Mouse (Mus musculus) ES-Bruce4 (cell line): ENCODE results near the gene Slc2a3. TPM values are rescaled to one million over a fixed set of nuclear protein-coding genes. Genes with fewer than 3 reads are reported as not detected.

Source experiments
- H3K27ac ChIP-seq: 2 replicates; pipeline ENCODE4 v1.5.1; 2012; ENCODE audit warnings: low read length, inconsistent platforms; ENCODE audit not compliant: insufficient read depth
- H3K27me3 ChIP-seq: 2 replicates; pipeline ENCODE4 v1.6.1; 2012; ENCODE audit warnings: mild to moderate bottlenecking, low read length, inconsistent platforms; ENCODE audit not compliant: control insufficient read depth, poor library complexity, insufficient read depth, severe bottlenecking
- H3K36me3 ChIP-seq: 2 replicates; pipeline ENCODE4 v1.6.1; 2012; ENCODE audit warnings: inconsistent platforms, mild to moderate bottlenecking, low read length, moderate library complexity; ENCODE audit not compliant: control insufficient read depth, poor library complexity, insufficient read depth, severe bottlenecking
- H3K4me1 ChIP-seq: one replicate; pipeline ENCODE4 v1.8.1; 2011; ENCODE audit warnings: low read length; ENCODE audit not compliant: control insufficient read depth, insufficient read depth
- H3K4me3 ChIP-seq: 2 replicates; pipeline ENCODE4 v1.5.1; 2011; ENCODE audit warnings: low read depth, mild to moderate bottlenecking, low read length
- H3K9ac ChIP-seq: 2 replicates; pipeline ENCODE4 v1.6.1; 2012; ENCODE audit warnings: low read depth, mild to moderate bottlenecking, inconsistent platforms; ENCODE audit not compliant: poor library complexity, severe bottlenecking
- H3K9me3 ChIP-seq: replicated peaks from 2 replicates; pipeline ENCODE4 v1.6.1; 2012; ENCODE audit warnings: mild to moderate bottlenecking, low read length, inconsistent platforms; ENCODE audit not compliant: control insufficient read depth, poor library complexity, insufficient read depth, severe bottlenecking
- CTCF ChIP-seq: IDR thresholded peaks from one replicate; pipeline ENCODE4 v1.8.1; 2011; ENCODE audit warnings: low read depth, low read length
- EP300 ChIP-seq: IDR thresholded peaks from 2 replicates; pipeline ENCODE4 v1.6.1; 2011; ENCODE audit warnings: low read depth, low read length; ENCODE audit not compliant: insufficient read depth
- POLR2A ChIP-seq: IDR thresholded peaks from one replicate; pipeline ENCODE4 v1.8.1; 2011; ENCODE audit warnings: low read length; ENCODE audit not compliant: insufficient read depth
- polyA plus RNA-seq: library from polyadenylated mRNA; stranded (reverse); fragments of >200 nt; gene quantifications from 2 replicates; pipeline ENCODE4 v1.2.4, GENCODE M21; 2011; ENCODE audit warnings: low read depth; ENCODE audit not compliant: missing spikeins, insufficient read depth, insufficient read length

Slc2a3 gene
- polyA plus RNA-seq, 1 experiment = 1,686 TPM

DNA sequence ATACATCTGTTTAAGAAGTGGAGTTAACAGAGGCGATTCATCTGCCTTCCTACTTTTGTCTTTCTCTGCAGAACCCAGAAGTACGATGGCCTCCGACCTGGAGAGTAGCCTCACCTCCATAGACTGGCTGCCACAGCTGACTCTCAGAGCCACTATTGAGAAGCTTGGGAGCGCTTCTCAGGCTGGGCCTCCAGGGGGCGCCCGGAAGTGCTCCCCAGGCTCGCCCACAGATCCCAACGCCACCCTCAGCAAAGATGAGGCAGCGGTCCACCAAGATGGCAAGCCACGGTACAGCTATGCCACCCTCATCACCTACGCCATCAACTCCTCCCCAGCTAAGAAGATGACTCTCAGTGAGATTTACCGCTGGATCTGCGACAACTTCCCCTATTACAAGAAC lies 26.6 kb upstream of the Slc2a3 start:
- Histone ChIP-seq H3K27ac (no peak overlapping the region), H3K36me3 (no peaks in the 10 kb centered on the region)

DNA sequence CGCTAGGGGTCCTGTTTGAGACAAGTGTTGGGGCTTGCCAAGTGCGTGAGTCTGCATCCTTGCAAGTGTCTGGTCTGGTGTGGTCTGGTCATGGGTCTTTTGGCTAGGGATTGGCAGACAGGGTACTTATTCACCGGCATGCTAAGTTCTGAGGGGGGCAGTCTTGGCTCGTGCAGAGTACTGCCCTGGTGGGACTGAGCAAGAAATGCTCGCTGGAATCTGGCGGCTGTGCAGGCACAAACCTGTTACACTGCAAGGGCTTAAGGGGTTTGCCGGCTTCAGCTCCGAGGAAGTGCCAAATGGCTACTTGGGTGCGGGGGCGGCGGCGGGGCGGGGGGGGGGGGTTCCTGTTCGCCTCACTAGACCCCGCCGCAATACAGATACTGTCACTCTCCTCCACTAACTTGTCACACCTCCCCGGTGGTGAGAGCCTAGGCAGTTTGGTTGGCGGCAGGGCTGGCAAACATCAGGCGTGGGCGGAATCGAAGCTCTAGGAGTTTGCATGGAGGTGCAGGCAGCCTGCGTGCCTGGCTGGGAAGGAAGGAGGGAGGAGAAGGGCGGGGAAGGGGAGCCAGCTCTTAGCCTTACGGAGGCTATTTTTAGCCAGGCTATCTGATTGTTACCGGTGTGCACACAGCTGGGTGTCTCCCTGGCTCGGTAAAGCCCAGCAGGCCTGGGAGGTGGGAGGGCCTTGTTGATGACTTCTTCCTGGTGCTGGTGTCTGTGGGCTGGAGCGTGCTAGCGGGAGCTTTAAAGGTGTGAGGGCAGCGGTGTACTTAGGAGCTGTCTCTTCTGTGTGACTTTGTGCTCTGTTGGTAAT lies 24.7 kb upstream of the Slc2a3 start:
- Histone ChIP-seq H3K9ac (peak overlapping the region; percentile 17; the same call in 1 of the 2 replicates), H3K9me3 (no peaks in the 10 kb centered on the region), H3K4me1 (no peaks in the 10 kb centered on the region), H3K27ac (no peak overlapping the region), H3K27me3 (no peaks in the 10 kb centered on the region), H3K4me3 (peak overlapping the region; percentile 42), H3K36me3 (no peaks in the 10 kb centered on the region)
- TF ChIP-seq POLR2A (no peak), CTCF (no peak), EP300 (peak; percentile 65; the same call in 1 of the 2 replicates)

More for the DNA sequence above, 26.6 kb upstream of the Slc2a3 start:
- Histone ChIP-seq H3K4me3 (no peak overlapping the region), H3K4me1 (no peaks in the 10 kb centered on the region), H3K9ac (no peak overlapping the region), H3K9me3 (no peaks in the 10 kb centered on the region), H3K27me3 (no peaks in the 10 kb centered on the region)
- TF ChIP-seq CTCF (peak; percentile 64), POLR2A (no peak)

DNA sequence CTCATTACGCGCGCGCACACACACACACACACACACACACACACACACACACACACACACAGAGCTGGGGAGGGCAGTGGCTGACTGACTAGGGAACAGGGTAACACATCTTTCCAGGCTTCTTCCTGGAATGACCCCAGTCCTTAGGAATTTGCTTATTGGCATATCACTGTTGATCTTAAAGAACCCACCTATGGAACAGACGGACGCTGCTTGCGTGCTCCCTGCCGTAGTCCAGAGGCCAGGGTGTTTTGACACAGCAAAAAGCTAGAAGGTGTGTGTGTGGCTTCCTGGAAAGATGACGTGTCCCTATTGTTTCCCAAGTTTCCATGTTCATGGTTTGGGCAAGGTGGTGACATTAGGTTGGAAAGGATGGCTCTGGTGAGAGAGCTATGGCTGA lies 23.7 kb upstream of the Slc2a3 start:
- Histone ChIP-seq H3K4me1 (no peaks in the 10 kb centered on the region), H3K4me3 (no peak overlapping the region), H3K9me3 (no peaks in the 10 kb centered on the region), H3K36me3 (no peaks in the 10 kb centered on the region), H3K27me3 (no peaks in the 10 kb centered on the region), H3K9ac (no peak overlapping the region), H3K27ac (no peak overlapping the region)
- no peak for TF ChIP-seq CTCF
- TF ChIP-seq POLR2A = no peak
- TF ChIP-seq EP300 = no peak

DNA sequence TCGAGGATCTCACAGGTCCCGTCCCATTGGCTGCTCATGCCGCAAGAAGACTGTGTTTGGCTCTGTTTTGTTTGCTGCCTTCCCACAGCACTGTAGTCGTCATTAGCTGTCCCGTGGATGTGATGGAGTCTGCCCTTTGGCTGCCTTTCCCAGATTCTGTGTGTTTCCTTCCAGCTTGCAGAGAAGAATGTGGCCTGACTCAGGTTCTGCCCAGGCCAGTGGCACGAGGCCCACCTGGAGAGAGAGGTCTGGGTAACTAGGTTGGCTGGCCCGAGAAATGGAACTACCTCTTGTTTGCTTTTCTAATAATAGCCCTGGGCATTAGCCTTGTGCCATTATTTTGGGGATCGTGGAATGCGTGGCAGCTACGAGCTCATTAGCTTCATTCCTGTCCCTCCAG lies 22.6 kb upstream of the Slc2a3 start:
- no peaks in the 10 kb centered on the region for H3K9me3 ChIP-seq
- no peak overlapping the region for H3K27ac ChIP-seq
- H3K9ac ChIP-seq = no peak overlapping the region
- H3K4me3 ChIP-seq = no peak overlapping the region
- no peaks in the 10 kb centered on the region for H3K36me3 ChIP-seq
- no peaks in the 10 kb centered on the region for H3K4me1 ChIP-seq
- TF ChIP-seq POLR2A (no peak), CTCF (no peak), EP300 (no peak)
- 0 out of 2 replicates have a peak, but pooled peaks cover 1% of the 10 kb centered on the region for H3K27me3 ChIP-seq

DNA sequence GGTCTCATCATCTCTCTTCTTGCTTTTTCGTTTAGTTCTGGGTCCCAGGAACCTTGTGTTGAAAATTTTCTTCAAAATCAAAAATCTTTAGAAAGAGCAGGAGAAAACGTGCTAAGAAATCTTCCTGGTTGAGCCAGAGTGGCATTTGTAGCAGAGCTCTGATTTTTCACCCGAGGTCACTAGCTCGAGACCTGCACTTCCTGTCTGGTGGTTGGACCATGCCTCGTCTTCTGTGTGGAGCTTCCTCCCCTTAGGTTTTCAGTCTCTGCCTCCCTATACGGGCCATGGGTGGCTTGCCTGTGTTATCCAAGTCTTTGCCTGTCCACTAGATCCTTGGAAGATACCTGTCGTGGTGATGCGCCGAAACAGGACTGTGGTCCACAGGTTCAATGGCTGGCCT lies 20.4 kb upstream of the Slc2a3 start:
- H3K36me3 ChIP-seq = no peaks in the 10 kb centered on the region
- H3K27ac ChIP-seq = no peak overlapping the region
- H3K4me1 ChIP-seq = no peaks in the 10 kb centered on the region
- 0 out of 2 replicates have a peak, but pooled peaks cover 1% of the 10 kb centered on the region for H3K27me3 ChIP-seq
- H3K9ac ChIP-seq = no peak overlapping the region
- TF ChIP-seq POLR2A (no peak), EP300 (no peak), CTCF (no peak)
- H3K9me3 ChIP-seq = no peaks in the 10 kb centered on the region
- H3K4me3 ChIP-seq = no peak overlapping the region
